Mouse (Mus musculus) right cerebral cortex, postnatal 36 days (tissue): ENCODE results near the gene Olfr822.
"Not testable (repeated sequence)": the region's sequence is repeated elsewhere in the genome, so short reads cannot be mapped to it uniquely, and the experiment has no call there.

Source experiments
- DNase-seq, 2 experiments: peaks; one replicate each; pipeline ENCODE4 v3.0.0; 2022; ENCODE audit warnings: low spot score in 2 of 2, mixed read lengths in 1 of 2

Gene Olfr822

DNA sequence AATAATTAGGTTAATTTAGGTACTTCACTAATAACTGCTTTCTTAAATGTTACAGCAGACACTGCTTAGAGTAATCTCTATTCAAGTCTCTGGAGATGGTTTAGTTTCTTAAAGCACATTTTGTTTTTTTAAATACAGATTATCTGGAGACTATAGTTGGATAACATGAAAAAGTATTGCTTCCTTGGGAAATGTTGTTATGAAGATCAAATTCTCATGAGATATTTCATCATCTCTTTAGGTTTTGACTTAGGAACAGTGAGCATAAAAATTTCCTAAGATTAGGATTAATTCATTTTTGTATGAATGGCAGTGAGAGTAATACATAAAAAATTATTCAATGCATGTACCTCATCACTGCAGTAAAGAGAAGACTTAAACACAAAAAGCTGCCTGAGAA lies at the start of gene Olfr822:
TSS of gene Olfr822 (plus strand) at position 301 of the 400 bp plus-strand sequence.
- no peak for DNase-seq

- no peak for DNase-seq
Measured at GRCm38 (mm10) chr10:130030048-130030447, 41.0 kb upstream of the Olfr822 start, which contains the start of gene Olfr821. Gene Olfr821, plus strand, starts transcription at chr10:130030348.

- no peak for DNase-seq
Measured at GRCm38 (mm10) chr10:130037096-130037495, 33.9 kb upstream of the Olfr822 start.

DNA sequence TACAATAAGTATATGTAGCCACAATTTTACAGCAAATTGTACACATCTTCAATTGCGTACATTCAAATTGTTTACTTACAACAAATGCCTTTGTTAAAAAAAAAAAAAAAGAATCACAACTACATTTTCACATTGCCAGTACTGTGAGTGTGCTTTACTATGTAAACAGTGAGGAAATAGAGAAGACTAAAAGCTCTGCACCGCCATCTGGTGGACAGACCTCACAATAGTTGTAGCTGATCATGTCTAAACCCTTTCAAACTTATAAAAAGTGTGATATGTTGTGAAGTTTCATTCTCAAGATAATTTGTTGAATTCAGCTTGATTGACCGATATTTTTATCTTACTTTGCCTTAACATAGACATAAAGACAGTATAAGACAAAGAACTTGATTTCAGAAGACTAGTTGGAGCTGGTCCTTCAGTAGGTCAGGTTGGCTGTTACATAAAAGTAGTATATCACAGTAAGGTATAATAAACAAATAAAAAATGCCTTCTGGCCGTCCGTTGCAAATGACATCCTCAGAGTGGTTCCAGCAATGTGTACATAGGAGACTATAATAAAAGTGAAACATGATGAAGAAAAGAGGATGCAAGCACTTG lies 21.9 kb downstream of the Olfr822 start:
- DNase-seq: peak; percentile 12 to 14

DNA sequence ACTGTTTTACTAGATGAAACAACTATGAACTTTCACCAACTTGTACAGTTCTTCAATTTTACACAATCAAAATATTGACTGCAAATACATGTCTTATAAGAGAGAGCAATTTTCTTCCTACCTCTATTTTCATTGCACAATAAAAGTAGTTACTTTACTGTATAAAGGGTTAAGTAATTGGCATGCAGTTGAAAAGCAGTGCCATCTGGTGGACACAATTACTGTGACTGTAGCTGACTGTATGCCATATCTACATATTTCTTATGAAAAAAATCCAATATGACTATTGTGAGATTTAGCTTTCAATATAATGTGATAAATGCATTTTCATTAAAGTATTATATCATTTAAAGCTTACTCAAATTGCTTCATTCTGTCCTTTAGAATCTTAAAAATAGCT lies 25.1 kb downstream of the Olfr822 start:
- DNase-seq: no peak

DNA sequence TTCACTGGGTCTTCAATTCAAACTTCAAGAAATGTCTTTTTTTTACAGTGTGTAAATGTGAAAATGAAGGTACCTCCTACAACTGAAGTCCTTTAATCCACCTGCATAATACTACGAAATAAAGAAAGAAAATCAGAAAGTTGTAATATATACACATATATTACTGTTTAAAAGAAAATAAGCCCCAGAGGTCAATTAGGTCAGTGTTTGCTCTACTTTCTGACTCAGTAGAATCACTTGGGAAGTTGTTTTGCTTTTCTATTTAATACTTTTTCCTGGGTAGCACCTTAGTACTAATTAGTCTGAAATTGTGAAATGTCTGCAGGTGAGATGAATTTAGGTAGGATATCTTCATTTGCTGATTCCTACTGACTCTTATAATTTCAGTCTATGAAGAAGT lies 44.3 kb downstream of the Olfr822 start, which contains the start of gene Olfr823:
TSS of gene Olfr823 (minus strand) at position 101 of the 400 bp plus-strand sequence.
- not testable (repeated sequence) for DNase-seq

- DNase-seq: not testable (repeated sequence)
Measured at GRCm38 (mm10) chr10:130116045-130116444, 45.0 kb downstream of the Olfr822 start.
